In the genomic region with DNA sequence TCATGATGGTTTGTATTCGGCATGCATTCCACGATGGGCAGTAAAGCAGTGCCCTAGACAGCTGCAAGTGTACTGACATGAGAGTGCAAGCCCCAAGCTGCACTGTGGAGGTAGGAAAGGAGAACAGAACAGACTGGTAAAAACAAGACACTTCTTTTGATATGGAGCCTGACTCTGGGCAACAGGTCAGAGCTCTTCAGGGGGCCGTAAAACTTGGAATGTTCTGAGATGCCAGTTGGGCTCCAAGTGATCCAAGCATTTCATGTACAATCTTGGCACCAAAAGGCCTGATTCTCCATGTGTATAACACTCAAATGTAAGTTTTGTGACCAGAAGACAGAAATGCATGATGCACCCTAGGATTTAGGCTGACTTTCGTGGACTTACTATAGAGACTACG, we compare ENCODE assay signal across 20 mouse cellular contexts. TPM values are rescaled to one million over a fixed set of nuclear protein-coding genes. Genes with fewer than 3 reads are reported as not detected.
DNase-seq lines count a peak whose midpoint lies in the region; ATAC-seq and TF ChIP-seq lines count a peak whose summit lies in the region.
"Had no signal": no experiment of that assay in that cellular context is flagged by ENCODE, and none has a peak within 500 bp of the region (broad histone marks: within the 10 kb centered on the region; RNA-seq: fewer than 3 reads in every experiment).

No protein-coding gene starts in this region.

- no peaks in the 10 kb centered on the region for H3K9me3 ChIP-seq in midbrain, postnatal 0 days (ENCODE audit: low read length)
- H3K9me3 ChIP-seq in midbrain, embryonic 13.5 days = no peaks in the 10 kb centered on the region
- H3K9me3 ChIP-seq: embryonic facial prominence, embryonic 12.5 days; embryonic facial prominence, embryonic 15.5 days; forebrain, embryonic 12.5 days; forebrain, embryonic 15.5 days; hindbrain, embryonic 12.5 days; hindbrain, embryonic 15.5 days had no signal

- no peak overlapping the region for H3K4me2 ChIP-seq in midbrain, postnatal 0 days (ENCODE audit: low read depth, low read length, poor library complexity, severe bottlenecking)
- H3K4me2 ChIP-seq in midbrain, embryonic 13.5 days (replicated peaks) = no peak overlapping the region
- H3K4me2 ChIP-seq: embryonic facial prominence, embryonic 12.5 days; embryonic facial prominence, embryonic 15.5 days; forebrain, embryonic 12.5 days; forebrain, embryonic 15.5 days; heart, embryonic 11.5 days; hindbrain, embryonic 12.5 days; hindbrain, embryonic 15.5 days had no signal

- ATAC-seq in midbrain, postnatal 0 days (ENCODE audit: low FRiP score) = no peak
- ATAC-seq in midbrain, embryonic 13.5 days = no peak
- ATAC-seq: activated CD4-positive, CD25-positive, alpha-beta regulatory T cell, adult 4 months; forebrain, embryonic 15.5 days; intestine, postnatal 0 days had no signal

- no peak for TF ChIP-seq POLR2A in cerebellum, adult 2 months (IDR thresholded peaks at IDR 0.05; ENCODE audit: borderline replicate concordance, insufficient read depth, low read length)

- DNase-seq in cerebellum, adult 2 months = peak; percentile 9 to 17
- DNase-seq in cerebellum, adult 11-12 months = no peak
- DNase-seq in cerebellum, postnatal 25 days = peak; percentile 23 to 45
- DNase-seq in cerebellum, adult 9-10 months = no peak
- DNase-seq in midbrain, postnatal 0 days (ENCODE audit: low spot score) = peak; percentile 5
- DNase-seq: adrenal gland, adult 8-10 months; adrenal gland, postnatal 25 days; cerebellum, adult 8-10 months; gastrocnemius, postnatal 14 days; heart, adult 11 months had no signal

- H3K4me3 ChIP-seq in cerebellum, adult 2 months (replicated peaks; ENCODE audit: insufficient read depth, low read depth, low read length) = no peak overlapping the region
- no peak overlapping the region for H3K4me3 ChIP-seq in midbrain, postnatal 0 days (ENCODE audit: low read depth, low read length)
- H3K4me3 ChIP-seq in midbrain, embryonic 13.5 days (replicated peaks) = no peak overlapping the region
- H3K4me3 ChIP-seq: embryonic facial prominence, embryonic 12.5 days; embryonic facial prominence, embryonic 15.5 days; forebrain, embryonic 12.5 days; forebrain, embryonic 15.5 days; hindbrain, embryonic 12.5 days; hindbrain, embryonic 15.5 days had no signal

- no peak for TF ChIP-seq CTCF in cerebellum, adult 2 months (IDR thresholded peaks at IDR 0.05; ENCODE audit: borderline replicate concordance, insufficient read depth, low read depth, low read length)
- TF ChIP-seq CTCF in midbrain, postnatal 0 days (IDR thresholded peaks at IDR 0.05) = no peak

- H3K4me1 ChIP-seq in cerebellum, adult 2 months (ENCODE audit: control insufficient read depth, insufficient read depth, low read length) = peaks cover 6% of the 10 kb centered on the region; the same call in 1 of the 2 replicates
- H3K4me1 ChIP-seq in midbrain, postnatal 0 days (ENCODE audit: insufficient read depth, low read length) = no peaks in the 10 kb centered on the region
- H3K4me1 ChIP-seq in midbrain, embryonic 13.5 days (replicated peaks) = no peaks in the 10 kb centered on the region
- H3K4me1 ChIP-seq: embryonic facial prominence, embryonic 12.5 days; forebrain, embryonic 12.5 days; forebrain, embryonic 15.5 days; hindbrain, embryonic 12.5 days; hindbrain, embryonic 15.5 days had no signal

- whole genome bisulfite sequencing in cerebellum, adult 2 months = 32% methylated on average over 5 of the region's 5 CpGs
- 95% methylated on average over 5 of the region's 5 CpGs for WGBS in midbrain, postnatal 0 days
- WGBS in midbrain, embryonic 13.5 days = 94% methylated on average over 5 of the region's 5 CpGs

- H3K27ac ChIP-seq in cerebellum, adult 2 months (ENCODE audit: insufficient read depth, low read length) = no peak overlapping the region
- no peak overlapping the region for H3K27ac ChIP-seq in midbrain, postnatal 0 days (ENCODE audit: low read depth, low read length)
- no peak overlapping the region for H3K27ac ChIP-seq in midbrain, embryonic 13.5 days
- H3K27ac ChIP-seq: embryonic facial prominence, embryonic 12.5 days; embryonic facial prominence, embryonic 15.5 days; forebrain, embryonic 12.5 days; forebrain, embryonic 15.5 days; hindbrain, embryonic 12.5 days; hindbrain, embryonic 15.5 days had no signal

- no peaks in the 10 kb centered on the region for H3K36me3 ChIP-seq in midbrain, postnatal 0 days (ENCODE audit: insufficient read depth, low read length)
- H3K36me3 ChIP-seq in midbrain, embryonic 13.5 days = no peaks in the 10 kb centered on the region
- H3K36me3 ChIP-seq: embryonic facial prominence, embryonic 12.5 days; embryonic facial prominence, embryonic 15.5 days; forebrain, embryonic 12.5 days; forebrain, embryonic 15.5 days; hindbrain, embryonic 12.5 days; hindbrain, embryonic 15.5 days had no signal

- no peak overlapping the region for H3K9ac ChIP-seq in midbrain, postnatal 0 days (replicated peaks; ENCODE audit: low read length, poor library complexity, severe bottlenecking)
- H3K9ac ChIP-seq in midbrain, embryonic 13.5 days (replicated peaks) = no peak overlapping the region
- H3K9ac ChIP-seq: embryonic facial prominence, embryonic 12.5 days; embryonic facial prominence, embryonic 15.5 days; forebrain, embryonic 12.5 days; forebrain, embryonic 15.5 days; hindbrain, embryonic 12.5 days; hindbrain, embryonic 15.5 days had no signal

- H3K27me3 ChIP-seq in cerebellum, adult 2 months (ENCODE audit: control insufficient read depth, insufficient read depth, low read length) = no peaks in the 10 kb centered on the region
- no peaks in the 10 kb centered on the region for H3K27me3 ChIP-seq in midbrain, postnatal 0 days (ENCODE audit: insufficient read depth, low read length)
- no peaks in the 10 kb centered on the region for H3K27me3 ChIP-seq in midbrain, embryonic 13.5 days
- H3K27me3 ChIP-seq: embryonic facial prominence, embryonic 12.5 days; embryonic facial prominence, embryonic 15.5 days; forebrain, embryonic 12.5 days; forebrain, embryonic 15.5 days; hindbrain, embryonic 12.5 days; hindbrain, embryonic 15.5 days had no signal

RNA-seq across cellular contexts. Expression of gene Mef2c, which starts 37.1 kb away (rescaled TPM):
- polyA plus RNA-seq in cerebellum, adult 2 months (2012; rRNA removed) = 15.9 and 16.7 TPM in 2 replicates
- 32.9 and 35.1 TPM in 2 replicates for total RNA-seq in midbrain, postnatal 0 days (2014; rRNA removed)
- polyA plus RNA-seq in midbrain, postnatal 0 days (2015; fragmentation: Nextera tagmentation; extraction: Ambion mirVana) = 44.6 and 50.7 TPM in 2 replicates
- 12.9 and 15.2 TPM in 2 replicates for polyA plus RNA-seq in midbrain, embryonic 13.5 days (2015; fragmentation: Nextera tagmentation; extraction: Ambion mirVana)

Comparison
In these comparisons a context has a peak if more than half of its experiments do, and no peak if none do; other contexts are left out.
1. DNase-seq: peak in cerebellum, adult 2 months (2 of 2), cerebellum, postnatal 25 days (2 of 2) and midbrain, postnatal 0 days (single experiment); none in cerebellum, adult 11-12 months (single experiment) and cerebellum, adult 9-10 months (single experiment).